Mouse (Mus musculus) liver, adult 2 months (tissue): ENCODE data around the gene Prdm16. TPM values are rescaled to one million over a fixed set of nuclear protein-coding genes. Genes with fewer than 3 reads are reported as not detected.

Source experiments
- DNase-seq: peaks from one replicate; pipeline ENCODE4 v3.0.0-alpha.2; 2011; ENCODE audit warnings: low read depth, low spot score; ENCODE audit errors: extremely low read depth
- H3K27ac ChIP-seq: fragments of 200-500 bp; replicated peaks from 2 replicates; pipeline ENCODE4 v1.5.1; 2012; ENCODE audit warnings: low read depth, mild to moderate bottlenecking, control low read depth, inconsistent platforms, low read length; ENCODE audit not compliant: insufficient read depth
- H3K27me3 ChIP-seq: fragments of 200-500 bp; 2 replicates; pipeline ENCODE4 v1.6.1; 2012; ENCODE audit warnings: mild to moderate bottlenecking, moderate library complexity, low read length, inconsistent platforms; ENCODE audit not compliant: control insufficient read depth, insufficient read depth
- H3K36me3 ChIP-seq: fragments of 200-500 bp; 2 replicates; pipeline ENCODE4 v1.6.1; 2012; ENCODE audit warnings: low read length, inconsistent platforms; ENCODE audit not compliant: control insufficient read depth, insufficient read depth
- H3K4me1 ChIP-seq: fragments of 200-500 bp; 2 replicates; pipeline ENCODE4 v1.6.1; 2011; ENCODE audit warnings: low read length; ENCODE audit not compliant: control insufficient read depth, insufficient read depth
- H3K4me3 ChIP-seq: fragments of 200-500 bp; 2 replicates; pipeline ENCODE4 v1.5.1; 2011; ENCODE audit warnings: low read depth, mild to moderate bottlenecking, control low read depth, low read length, moderate library complexity; ENCODE audit not compliant: insufficient read depth
- H3K79me2 ChIP-seq: fragments of 200-500 bp; 2 replicates; pipeline ENCODE4 v1.6.1; 2012; ENCODE audit warnings: inconsistent platforms, mild to moderate bottlenecking, low read length, moderate library complexity; ENCODE audit not compliant: control insufficient read depth, insufficient read depth
- H3K9ac ChIP-seq: fragments of 200-500 bp; 2 replicates; pipeline ENCODE4 v1.6.1; 2012; ENCODE audit warnings: low read depth, mild to moderate bottlenecking, control low read depth, inconsistent platforms, low read length
- CTCF ChIP-seq: fragments of 200-500 bp; IDR thresholded peaks from 2 replicates; pipeline ENCODE4 v1.5.1; 2011; ENCODE audit warnings: low read depth, low read length, control low read depth
- POLR2A ChIP-seq: fragments of 200-500 bp; IDR thresholded peaks from 2 replicates; pipeline ENCODE4 v1.6.1; 2011; ENCODE audit warnings: low read length, control low read depth; ENCODE audit not compliant: insufficient read depth; ENCODE audit errors: extremely low read depth
- WGBS: fragments of 180-500 bp; shearing (Covaris S2); methylation state at CpG from one replicate; pipeline ENCODE4 v1.1.7; 2018; 5-methylcytosine and 5-hydroxymethylcytosine counted together
- polyA plus RNA-seq: library from polyadenylated mRNA; depleted of rRNA; stranded (reverse); fragments of >200 nt; gene quantifications from 2 replicates; pipeline ENCODE4 v1.2.3, GENCODE M21; 2012
- total RNA-seq: library from RNA; depleted of rRNA; stranded (reverse); fragments of >200 nt; gene quantifications from 2 replicates; pipeline ENCODE4 v1.2.3, GENCODE M21; 2014

Gene Prdm16
- total and polyA plus RNA-seq, 2 experiments: 0.22 to 0.37 TPM

- Histone ChIP-seq H3K79me2 (no peaks in the 10 kb centered on the region), H3K4me3 (no peak overlapping the region), H3K36me3 (no peaks in the 10 kb centered on the region), H3K4me1 (no peaks in the 10 kb centered on the region), H3K27me3 (no peaks in the 10 kb centered on the region), H3K27ac (no peak overlapping the region), H3K9ac (no peak overlapping the region)
- no peak for DNase-seq
- 72% methylated on average over 2 of the region's 2 CpGs for WGBS
- TF ChIP-seq POLR2A: no peak
- no peak for TF ChIP-seq CTCF
These were observed 327.5 kb downstream of the Prdm16 start for GRCm38 (mm10) chr4:154309131-154309530.

- no peak within 1 kb of the TSS for H3K9ac ChIP-seq
- no peak within 1 kb of the TSS for H3K4me3 ChIP-seq
- TF ChIP-seq POLR2A (no peak), CTCF (peak; percentile 97)
- no peaks in the 10 kb centered on the region for H3K4me1 ChIP-seq
- peak; percentile 66 for DNase-seq
- no peaks in the 10 kb centered on the region for H3K27me3 ChIP-seq
- H3K36me3 ChIP-seq: no peaks in the 10 kb centered on the region
- H3K27ac ChIP-seq: no peak within 1 kb of the TSS
- no peaks in the 10 kb centered on the region for H3K79me2 ChIP-seq
- 11% methylated on average over 7 of the region's 7 CpGs for WGBS
These were observed 335.2 kb downstream of the Prdm16 start, which contains the start of gene Arhgef16 for GRCm38 (mm10) chr4:154301466-154301881. Gene Arhgef16, minus strand, starts transcription at chr4:154301676.

- peak overlapping the region; percentile 80 for H3K4me3 ChIP-seq
- H3K9ac ChIP-seq: peak overlapping the region; percentile 75
- peak overlapping the region; percentile 13; the same call in 1 of the 2 replicates for H3K27ac ChIP-seq
- H3K27me3 ChIP-seq: no peaks in the 10 kb centered on the region
- H3K79me2 ChIP-seq: no peaks in the 10 kb centered on the region
- no peak for TF ChIP-seq POLR2A
- no peak for TF ChIP-seq CTCF
- H3K4me1 ChIP-seq: no peaks in the 10 kb centered on the region
- WGBS: 1% methylated on average over 64 of the region's 66 CpGs
- DNase-seq: peak; percentile 52
- no peaks in the 10 kb centered on the region for H3K36me3 ChIP-seq
These were observed 337.0 kb downstream of the Prdm16 start for GRCm38 (mm10) chr4:154299541-154300271.

- H3K27ac ChIP-seq: no peak overlapping the region
- DNase-seq: peak; percentile 53
- H3K79me2 ChIP-seq: no peaks in the 10 kb centered on the region
- 16% methylated on average over 9 of the region's 9 CpGs for WGBS
- H3K9ac ChIP-seq: no peak overlapping the region
- H3K4me1 ChIP-seq: peaks cover 6% of the 10 kb centered on the region; the same call in 1 of the 2 replicates
- no peak overlapping the region for H3K4me3 ChIP-seq
- no peak for TF ChIP-seq POLR2A
- no peak for TF ChIP-seq CTCF
- no peaks in the 10 kb centered on the region for H3K27me3 ChIP-seq
- H3K36me3 ChIP-seq: no peaks in the 10 kb centered on the region
These were observed 338.9 kb downstream of the Prdm16 start for GRCm38 (mm10) chr4:154297761-154298160.

GRCm38 (mm10) chr4:154294262-154294731 is 342.4 kb downstream of the Prdm16 start:
- DNase-seq: peak; percentile 96
- no peaks in the 10 kb centered on the region for H3K27me3 ChIP-seq
- H3K4me1 ChIP-seq: peaks cover 6% of the 10 kb centered on the region; the same call in 1 of the 2 replicates
- H3K4me3 ChIP-seq: no peak overlapping the region
- no peak overlapping the region for H3K9ac ChIP-seq
- H3K36me3 ChIP-seq: no peaks in the 10 kb centered on the region
- no peak for TF ChIP-seq POLR2A
- TF ChIP-seq CTCF: no peak
- 13% methylated on average over 8 of the region's 8 CpGs for WGBS
- no peaks in the 10 kb centered on the region for H3K79me2 ChIP-seq
- H3K27ac ChIP-seq: peak overlapping the region; percentile 61

- WGBS: 37% methylated on average over 4 of the region's 4 CpGs
- no peaks in the 10 kb centered on the region for H3K27me3 ChIP-seq
- no peak overlapping the region for H3K4me3 ChIP-seq
- no peaks in the 10 kb centered on the region for H3K36me3 ChIP-seq
- DNase-seq: no peak
- H3K79me2 ChIP-seq: no peaks in the 10 kb centered on the region
- peak overlapping the region; percentile 79 for H3K27ac ChIP-seq
- H3K9ac ChIP-seq: no peak overlapping the region
- TF ChIP-seq POLR2A: no peak
- no peak for TF ChIP-seq CTCF
- H3K4me1 ChIP-seq: peaks cover 6% of the 10 kb centered on the region; the same call in 1 of the 2 replicates
These were observed 342.9 kb downstream of the Prdm16 start for GRCm38 (mm10) chr4:154293735-154294201.
